9 mouse cellular contexts compared by ENCODE assay signal in genomic region chr15:6080714-6081635, GRCm38 (mm10).
DNase-seq lines count a peak whose midpoint lies in the region; ATAC-seq and TF ChIP-seq lines count a peak whose summit lies in the region.
"Had no signal": no experiment of that assay in that cellular context is flagged by ENCODE, and none has a peak within 500 bp of the region (broad histone marks: within the 10 kb centered on the region; RNA-seq: fewer than 3 reads in every experiment).

No protein-coding gene starts in this region.

- no peaks in the 10 kb centered on the region for H3K4me1 ChIP-seq in heart, postnatal 0 days (ENCODE audit: control insufficient read depth, insufficient read depth)
- no peaks in the 10 kb centered on the region for H3K4me1 ChIP-seq in liver, postnatal 0 days (ENCODE audit: insufficient read depth)
- no peaks in the 10 kb centered on the region for H3K4me1 ChIP-seq in neural tube, embryonic 14.5 days (ENCODE audit: control insufficient read depth, insufficient read depth, low read length)
- H3K4me1 ChIP-seq: heart, embryonic 13.5 days had no signal

- H3K4me3 ChIP-seq in heart, postnatal 0 days (ENCODE audit: low read depth, low read length), result no peak overlapping the region
- H3K4me3 ChIP-seq in liver, postnatal 0 days (ENCODE audit: low read depth, low read length), result no peak overlapping the region
- H3K4me3 ChIP-seq in neural tube, embryonic 14.5 days (ENCODE audit: low read depth, low read length), result no peak overlapping the region
- H3K4me3 ChIP-seq: heart, embryonic 13.5 days had no signal

- peak; percentile 83 for TF ChIP-seq CTCF in heart, postnatal 0 days (IDR thresholded peaks at IDR 0.05; ENCODE audit: low read depth)
- peak; percentile 88 for TF ChIP-seq CTCF in liver, postnatal 0 days (IDR thresholded peaks at IDR 0.05; ENCODE audit: low read depth)

- H3K4me2 ChIP-seq in heart, postnatal 0 days (ENCODE audit: low read depth, low read length), result no peak overlapping the region
- H3K4me2 ChIP-seq in liver, postnatal 0 days (ENCODE audit: low read depth, low read length), result no peak overlapping the region
- H3K4me2 ChIP-seq in neural tube, embryonic 14.5 days (ENCODE audit: low read depth, low read length), result no peak overlapping the region
- H3K4me2 ChIP-seq: heart, embryonic 13.5 days had no signal

- WGBS in heart, postnatal 0 days, result 61% methylated on average over 8 of the region's 8 CpGs
- 49% methylated on average over 8 of the region's 8 CpGs for WGBS in liver, postnatal 0 days (ENCODE audit: insufficient replicate concordance)
- WGBS in neural tube, embryonic 14.5 days, result 49% methylated on average over 8 of the region's 8 CpGs

- no peaks in the 10 kb centered on the region for H3K9me3 ChIP-seq in heart, postnatal 0 days (replicated peaks; ENCODE audit: control insufficient read depth, low read length)
- H3K9me3 ChIP-seq in liver, postnatal 0 days (ENCODE audit: low read length), result no peaks in the 10 kb centered on the region
- no peaks in the 10 kb centered on the region for H3K9me3 ChIP-seq in neural tube, embryonic 14.5 days (ENCODE audit: control insufficient read depth, low read length)
- H3K9me3 ChIP-seq: heart, embryonic 13.5 days had no signal

- no peaks in the 10 kb centered on the region for H3K27me3 ChIP-seq in heart, postnatal 0 days (ENCODE audit: control insufficient read depth, insufficient read depth, low read length)
- H3K27me3 ChIP-seq in liver, postnatal 0 days (ENCODE audit: insufficient read depth, low read length), result no peaks in the 10 kb centered on the region
- no peaks in the 10 kb centered on the region for H3K27me3 ChIP-seq in neural tube, embryonic 14.5 days (ENCODE audit: control insufficient read depth, insufficient read depth, low read length)
- H3K27me3 ChIP-seq: heart, embryonic 13.5 days had no signal

- H3K36me3 ChIP-seq in heart, postnatal 0 days (replicated peaks; ENCODE audit: control insufficient read depth, insufficient read depth, low read length), result no peaks in the 10 kb centered on the region
- H3K36me3 ChIP-seq in liver, postnatal 0 days (replicated peaks; ENCODE audit: insufficient read depth, low read length), result no peaks in the 10 kb centered on the region
- no peaks in the 10 kb centered on the region for H3K36me3 ChIP-seq in neural tube, embryonic 14.5 days (ENCODE audit: control insufficient read depth, insufficient read depth, low read length)
- H3K36me3 ChIP-seq: heart, embryonic 13.5 days had no signal

- TF ChIP-seq EP300 in heart, postnatal 0 days (IDR thresholded peaks at IDR 0.05; ENCODE audit: low read depth), result no peak
- peak; percentile 39; the same call in 1 of the 2 replicates for TF ChIP-seq EP300 in liver, postnatal 0 days (IDR thresholded peaks at IDR 0.05; ENCODE audit: low read depth)

- H3K9ac ChIP-seq in heart, postnatal 0 days (replicated peaks; ENCODE audit: low read depth, low read length), result no peak overlapping the region
- no peak overlapping the region; the same call in 1 of the 2 replicates for H3K9ac ChIP-seq in liver, postnatal 0 days (replicated peaks)
- H3K9ac ChIP-seq in neural tube, embryonic 14.5 days (replicated peaks; ENCODE audit: low read depth, low read length), result no peak overlapping the region
- H3K9ac ChIP-seq: heart, embryonic 13.5 days had no signal

- H3K27ac ChIP-seq in heart, postnatal 0 days (ENCODE audit: low read depth), result no peak overlapping the region
- peak overlapping the region; percentile 19; the same call in 1 of the 2 replicates for H3K27ac ChIP-seq in liver, postnatal 0 days (ENCODE audit: low read depth)
- no peak overlapping the region for H3K27ac ChIP-seq in neural tube, embryonic 14.5 days (ENCODE audit: low read depth, low read length)
- H3K27ac ChIP-seq: heart, embryonic 13.5 days had no signal

- peak; percentile 29 to 34 for DNase-seq in B cell, adult 2 months
- DNase-seq in Muller cell, postnatal 12 days (ENCODE audit: inconsistent ontology term), result peak; percentile 53
- peak; percentile 62 for DNase-seq in embryo, embryonic 11 days
- peak; percentile 27 for DNase-seq in heart, postnatal 0 days (ENCODE audit: low spot score)
- DNase-seq in kidney, postnatal 14 days, result peak; percentile 74
- DNase-seq in liver, postnatal 0 days, result peak; percentile 67
- DNase-seq in thymus, postnatal 25 days, result peak; percentile 31

- ATAC-seq in heart, postnatal 0 days (ENCODE audit: insufficient read depth, low read depth), result no peak
- ATAC-seq in liver, postnatal 0 days, result peak; percentile 67; the same call in 1 of the 2 replicates
- ATAC-seq in neural tube, embryonic 14.5 days (ENCODE audit: low read depth), result peak; percentile 87
